Mouse (Mus musculus): ENCODE measurements at regions not wholly inside any gene's neighbourhood (a gene's known extent, or its start where the extent isn't known, plus 50 kb on each side); places are given as distances from the start of the nearest gene placed in this dataset.

DNA sequence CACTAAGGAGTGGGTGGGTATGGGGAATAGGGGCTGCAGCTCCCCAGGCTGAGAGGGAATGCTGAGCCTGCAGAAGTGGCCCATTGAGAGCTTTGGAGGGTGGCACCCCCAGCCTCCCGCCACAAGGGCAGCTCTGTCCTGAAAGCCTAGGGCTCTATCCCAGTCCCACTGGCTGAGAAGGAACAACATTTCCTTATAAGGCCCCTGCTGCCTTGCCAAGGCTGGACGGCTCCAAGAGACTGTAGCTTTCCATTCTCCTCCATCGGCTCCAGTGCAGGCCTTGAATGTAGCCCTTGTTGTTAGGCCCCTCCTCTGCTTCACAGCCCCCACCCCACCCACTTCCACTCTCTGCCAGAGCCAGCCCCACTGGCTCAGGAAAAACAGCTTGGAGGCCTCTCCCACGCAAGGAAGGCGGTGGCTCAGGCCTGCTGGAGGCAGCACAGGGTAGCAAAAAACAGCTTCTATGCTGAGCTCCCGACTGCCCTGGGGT, 111.1 kb upstream of the Lpp start:
- no peak for TF ChIP-seq POLR2A (IDR thresholded peaks at IDR 0.05; ENCODE audit: insufficient read depth, low read length)
- no peak for TF ChIP-seq CTCF (IDR thresholded peaks at IDR 0.05; ENCODE audit: low read depth, low read length)

All from ES-Bruce4 (cell line).